Mouse (Mus musculus) midbrain, postnatal 0 days (tissue): ENCODE data around the gene Snx14. TPM values are rescaled to one million over a fixed set of nuclear protein-coding genes. Genes with fewer than 3 reads are reported as not detected.

Experiments
- ATAC-seq: fragments of 200-750 bp; cut with Nextera tagmentation; 2 replicates; pipeline ENCODE4 v1.8.0; 2017; ENCODE audit warnings: moderate number of reproducible peaks, mild to moderate bottlenecking, moderate TSS enrichment, moderate library complexity; ENCODE audit not compliant: low FRiP score
- DNase-seq: peaks from one replicate; pipeline ENCODE4 v3.0.0-alpha.2; 2015; ENCODE audit warnings: low spot score
- H3K27ac ChIP-seq: fragments of 300-500 bp; sonication (generic); 2 replicates; pipeline ENCODE4 v1.5.1; 2014; ENCODE audit warnings: low read depth, mild to moderate bottlenecking, low read length, mixed read lengths
- H3K27me3 ChIP-seq: fragments of 300-500 bp; sonication (generic); 2 replicates; pipeline ENCODE4 v1.6.1; 2014; ENCODE audit warnings: low read length, control low read depth, mixed read lengths; ENCODE audit not compliant: insufficient read depth
- H3K36me3 ChIP-seq: fragments of 300-500 bp; sonication (generic); 2 replicates; pipeline ENCODE4 v1.6.1; 2014; ENCODE audit warnings: low read length, control low read depth, mixed read lengths; ENCODE audit not compliant: insufficient read depth
- H3K4me1 ChIP-seq: fragments of 300-500 bp; sonication (generic); 2 replicates; pipeline ENCODE4 v1.6.1; 2014; ENCODE audit warnings: mild to moderate bottlenecking, control low read depth, antibody characterized with exemption, low read length, mixed read lengths; ENCODE audit not compliant: insufficient read depth
- H3K4me2 ChIP-seq: fragments of 300-500 bp; sonication (generic); 2 replicates; pipeline ENCODE4 v1.6.1; 2014; ENCODE audit warnings: low read depth, mild to moderate bottlenecking, low read length, mixed read lengths; ENCODE audit not compliant: poor library complexity, severe bottlenecking
- H3K4me3 ChIP-seq: fragments of 300-500 bp; sonication (generic); 2 replicates; pipeline ENCODE4 v1.5.1; 2014; ENCODE audit warnings: low read depth, mild to moderate bottlenecking, low read length, moderate library complexity
- H3K9ac ChIP-seq: fragments of 300-500 bp; sonication (generic); replicated peaks from 2 replicates; pipeline ENCODE4 v1.6.1; 2014; ENCODE audit warnings: mild to moderate bottlenecking, low read length, moderate library complexity, mixed read lengths; ENCODE audit not compliant: poor library complexity, severe bottlenecking
- H3K9me3 ChIP-seq: fragments of 300-500 bp; sonication (generic); 2 replicates; pipeline ENCODE4 v1.6.1; 2016; ENCODE audit warnings: low read length, control low read depth
- CTCF ChIP-seq: IDR thresholded peaks from 2 replicates; pipeline ENCODE4 v1.5.1; 2016; ENCODE audit warnings: antibody characterized with exemption, mild to moderate bottlenecking
- WGBS: fragments of 180-500 bp; shearing (Covaris S2); extraction: QIAGEN DNeasy Blood & Tissue Kit; methylation state at CpG from one replicate; pipeline ENCODE4 v1.1.7; 2014; 5-methylcytosine and 5-hydroxymethylcytosine counted together
- polyA plus RNA-seq: library from polyadenylated mRNA; unstranded; fragments of >200 nt; fragmentation: Nextera tagmentation; extraction: Ambion mirVana; gene quantifications from 2 replicates; pipeline ENCODE4 v1.2.1, GENCODE M21; 2015
- total RNA-seq: library from RNA; depleted of rRNA; stranded (reverse); fragments of >200 nt; gene quantifications from 2 replicates; pipeline ENCODE4 v1.2.3, GENCODE M21; 2014

The Snx14 gene
- total and polyA plus RNA-seq, 2 experiments from 2014 or later, result 28.6 to 43.0 TPM

GRCm38 (mm10) chr9:88351163-88351562, 87.6 kb downstream of the Snx14 start:
- Histone ChIP-seq H3K4me3 (no peak overlapping the region), H3K4me1 (no peaks in the 10 kb centered on the region), H3K27me3 (no peaks in the 10 kb centered on the region), H3K36me3 (no peaks in the 10 kb centered on the region), H3K9me3 (no peaks in the 10 kb centered on the region), H3K9ac (no peak overlapping the region), H3K27ac (no peak overlapping the region), H3K4me2 (no peak overlapping the region)
- ATAC-seq (no peak), DNase-seq (no peak)
- 84% methylated on average over 3 of the region's 3 CpGs for WGBS
- TF ChIP-seq CTCF, result no peak

- DNase-seq (no peak), ATAC-seq (no peak)
- Histone ChIP-seq H3K4me1 (no peaks in the 10 kb centered on the region), H3K4me3 (no peak overlapping the region), H3K27ac (no peak overlapping the region), H3K4me2 (no peak overlapping the region), H3K9ac (no peak overlapping the region), H3K27me3 (no peaks in the 10 kb centered on the region), H3K36me3 (no peaks in the 10 kb centered on the region), H3K9me3 (no peaks in the 10 kb centered on the region)
- 78% methylated on average over 1 of the region's 1 CpGs for WGBS
- TF ChIP-seq CTCF, result no peak
Observed at GRCm38 (mm10) chr9:88350317-88350716, 88.4 kb downstream of the Snx14 start.

- Histone ChIP-seq H3K9me3 (no peaks in the 10 kb centered on the region), H3K27ac (no peak overlapping the region), H3K27me3 (no peaks in the 10 kb centered on the region), H3K4me3 (no peak overlapping the region), H3K4me2 (no peak overlapping the region), H3K4me1 (no peaks in the 10 kb centered on the region), H3K36me3 (no peaks in the 10 kb centered on the region), H3K9ac (no peak overlapping the region)
- ATAC-seq, result no peak
- no peak for TF ChIP-seq CTCF
- 90% methylated on average over 6 of the region's 6 CpGs for WGBS
- no peak for DNase-seq
Observed at GRCm38 (mm10) chr9:88348623-88349022, 90.1 kb downstream of the Snx14 start.

GRCm38 (mm10) chr9:88346857-88347256, 91.9 kb downstream of the Snx14 start:
- Histone ChIP-seq H3K36me3 (no peaks in the 10 kb centered on the region), H3K27ac (no peak overlapping the region), H3K4me2 (no peak overlapping the region), H3K4me1 (no peaks in the 10 kb centered on the region), H3K9ac (no peak overlapping the region), H3K27me3 (no peaks in the 10 kb centered on the region), H3K9me3 (no peaks in the 10 kb centered on the region), H3K4me3 (no peak overlapping the region)
- TF ChIP-seq CTCF, result no peak
- ATAC-seq (no peak), DNase-seq (no peak)
- 70% methylated on average over 5 of the region's 5 CpGs for WGBS

GRCm38 (mm10) chr9:88344424-88344823, 94.3 kb downstream of the Snx14 start:
- no peak for ATAC-seq

GRCm38 (mm10) chr9:88342701-88343100, 96.1 kb downstream of the Snx14 start:
- Histone ChIP-seq H3K9me3 (no peaks in the 10 kb centered on the region), H3K27me3 (no peaks in the 10 kb centered on the region), H3K4me1 (no peaks in the 10 kb centered on the region), H3K9ac (no peak overlapping the region), H3K4me2 (no peak overlapping the region), H3K4me3 (no peak overlapping the region), H3K27ac (no peak overlapping the region), H3K36me3 (no peaks in the 10 kb centered on the region)
- DNase-seq (no peak), ATAC-seq (no peak)
- no peak for TF ChIP-seq CTCF
- 71% methylated on average over 3 of the region's 3 CpGs for WGBS

More at GRCm38 (mm10) chr9:88344424-88344823, 94.3 kb downstream of the Snx14 start:
- H3K4me3 ChIP-seq, result no peak overlapping the region
- no peaks in the 10 kb centered on the region for H3K9me3 ChIP-seq
- no peaks in the 10 kb centered on the region for H3K36me3 ChIP-seq
- H3K9ac ChIP-seq, result no peak overlapping the region
- no peak for DNase-seq
- no peak overlapping the region for H3K4me2 ChIP-seq
- H3K4me1 ChIP-seq, result no peaks in the 10 kb centered on the region
- H3K27me3 ChIP-seq, result no peaks in the 10 kb centered on the region
- WGBS, result 94% methylated on average over 2 of the region's 2 CpGs
- no peak overlapping the region for H3K27ac ChIP-seq
- TF ChIP-seq CTCF, result no peak
